Mouse (Mus musculus): ENCODE data around the gene Polr2e. TPM values are rescaled to one million over a fixed set of nuclear protein-coding genes. Genes with fewer than 3 reads are reported as not detected.
A peak's percentile ranks its signal among the peaks of the same experiment; 100 is the strongest.

The Polr2e gene
- polyA plus RNA-seq, 1 experiment, result 55.5 TPM

- TF ChIP-seq CTCF (IDR thresholded peaks at IDR 0.05; ENCODE audit: low read depth, low read length) (no peak), POLR2A (IDR thresholded peaks at IDR 0.05; ENCODE audit: borderline replicate concordance, low read depth, low read length) (no peak)
- H3K4me1 ChIP-seq (ENCODE audit: control insufficient read depth, insufficient read depth, low read length), result peaks cover 27% of the 10 kb centered on the region
- no peak overlapping the region for H3K27ac ChIP-seq (ENCODE audit: insufficient read depth, low read depth, low read length)
Measured at GRCm38 (mm10) chr10:80025889-80026288, 13.7 kb downstream of the Polr2e start.

GRCm38 (mm10) chr10:80025463-80025862 is 14.1 kb downstream of the Polr2e start:
- H3K4me1 ChIP-seq (ENCODE audit: control insufficient read depth, insufficient read depth, low read length), result peaks cover 29% of the 10 kb centered on the region

More at GRCm38 (mm10) chr10:80025889-80026288, 13.7 kb downstream of the Polr2e start:
- H3K4me3 ChIP-seq (ENCODE audit: insufficient read depth, low read length), result no peak overlapping the region

GRCm38 (mm10) chr10:80025044-80025347 is 14.6 kb downstream of the Polr2e start:
- Histone ChIP-seq H3K4me3 (ENCODE audit: insufficient read depth, low read length) (no peak overlapping the region), H3K4me1 (ENCODE audit: control insufficient read depth, insufficient read depth, low read length) (peaks cover 30% of the 10 kb centered on the region), H3K27ac (ENCODE audit: insufficient read depth, low read depth, low read length) (peak overlapping the region; percentile 84)
- no peak for TF ChIP-seq CTCF (IDR thresholded peaks at IDR 0.05; ENCODE audit: low read depth, low read length)
- no peak for TF ChIP-seq POLR2A (IDR thresholded peaks at IDR 0.05; ENCODE audit: borderline replicate concordance, low read depth, low read length)

More at GRCm38 (mm10) chr10:80025463-80025862, 14.1 kb downstream of the Polr2e start:
- Histone ChIP-seq H3K27ac (ENCODE audit: insufficient read depth, low read depth, low read length) (no peak overlapping the region), H3K4me3 (ENCODE audit: insufficient read depth, low read length) (no peak overlapping the region)
- TF ChIP-seq CTCF (IDR thresholded peaks at IDR 0.05; ENCODE audit: low read depth, low read length) (no peak), POLR2A (IDR thresholded peaks at IDR 0.05; ENCODE audit: borderline replicate concordance, low read depth, low read length) (no peak)

GRCm38 (mm10) chr10:80024229-80025043 is 15.2 kb downstream of the Polr2e start:
- Histone ChIP-seq H3K4me1 (ENCODE audit: control insufficient read depth, insufficient read depth, low read length) (peaks cover 32% of the 10 kb centered on the region), H3K4me3 (ENCODE audit: insufficient read depth, low read length) (peak overlapping the region; percentile 40), H3K27ac (ENCODE audit: insufficient read depth, low read depth, low read length) (peak overlapping the region; percentile 84)
- TF ChIP-seq CTCF (IDR thresholded peaks at IDR 0.05; ENCODE audit: low read depth, low read length), result no peak
- TF ChIP-seq POLR2A (IDR thresholded peaks at IDR 0.05; ENCODE audit: borderline replicate concordance, low read depth, low read length), result no peak

GRCm38 (mm10) chr10:80023758-80024157 is 15.8 kb downstream of the Polr2e start:
- Histone ChIP-seq H3K4me1 (ENCODE audit: control insufficient read depth, insufficient read depth, low read length) (peaks cover 37% of the 10 kb centered on the region), H3K27ac (ENCODE audit: insufficient read depth, low read depth, low read length) (peak overlapping the region; percentile 84), H3K4me3 (ENCODE audit: insufficient read depth, low read length) (peak overlapping the region; percentile 40; the same call in 1 of the 2 replicates)
- TF ChIP-seq POLR2A (IDR thresholded peaks at IDR 0.05; ENCODE audit: borderline replicate concordance, low read depth, low read length) (no peak), CTCF (IDR thresholded peaks at IDR 0.05; ENCODE audit: low read depth, low read length) (no peak)

- Histone ChIP-seq H3K4me1 (ENCODE audit: control insufficient read depth, insufficient read depth, low read length) (peaks cover 37% of the 10 kb centered on the region), H3K4me3 (ENCODE audit: insufficient read depth, low read length) (no peak overlapping the region), H3K27ac (ENCODE audit: insufficient read depth, low read depth, low read length) (peak overlapping the region; percentile 7; the same call in 1 of the 2 replicates)
- TF ChIP-seq CTCF (IDR thresholded peaks at IDR 0.05; ENCODE audit: low read depth, low read length), result no peak
- TF ChIP-seq POLR2A (IDR thresholded peaks at IDR 0.05; ENCODE audit: borderline replicate concordance, low read depth, low read length), result no peak
Measured at GRCm38 (mm10) chr10:80022806-80023205, 16.8 kb downstream of the Polr2e start.

- Histone ChIP-seq H3K4me3 (ENCODE audit: insufficient read depth, low read length) (no peak overlapping the region), H3K27ac (ENCODE audit: insufficient read depth, low read depth, low read length) (no peak overlapping the region), H3K4me1 (ENCODE audit: control insufficient read depth, insufficient read depth, low read length) (peaks cover 37% of the 10 kb centered on the region)
- TF ChIP-seq CTCF (IDR thresholded peaks at IDR 0.05; ENCODE audit: low read depth, low read length), result no peak
- no peak for TF ChIP-seq POLR2A (IDR thresholded peaks at IDR 0.05; ENCODE audit: borderline replicate concordance, low read depth, low read length)
Measured at GRCm38 (mm10) chr10:80022164-80022563, 17.4 kb downstream of the Polr2e start.

- no peak overlapping the region for H3K4me3 ChIP-seq (ENCODE audit: insufficient read depth, low read length)
- TF ChIP-seq CTCF (IDR thresholded peaks at IDR 0.05; ENCODE audit: low read depth, low read length), result no peak
- TF ChIP-seq POLR2A (IDR thresholded peaks at IDR 0.05; ENCODE audit: borderline replicate concordance, low read depth, low read length), result no peak
- no peak overlapping the region for H3K27ac ChIP-seq (ENCODE audit: insufficient read depth, low read depth, low read length)
- peaks cover 38% of the 10 kb centered on the region for H3K4me1 ChIP-seq (ENCODE audit: control insufficient read depth, insufficient read depth, low read length)
Measured at GRCm38 (mm10) chr10:80021320-80021641, 18.3 kb downstream of the Polr2e start.

- TF ChIP-seq POLR2A (IDR thresholded peaks at IDR 0.05; ENCODE audit: borderline replicate concordance, low read depth, low read length) (no peak), CTCF (IDR thresholded peaks at IDR 0.05; ENCODE audit: low read depth, low read length) (no peak)
- H3K4me3 ChIP-seq (ENCODE audit: insufficient read depth, low read length), result no peak overlapping the region
- H3K4me1 ChIP-seq (ENCODE audit: control insufficient read depth, insufficient read depth, low read length), result peaks cover 41% of the 10 kb centered on the region
- no peak overlapping the region for H3K27ac ChIP-seq (ENCODE audit: insufficient read depth, low read depth, low read length)
Measured at GRCm38 (mm10) chr10:80020603-80021319, 18.8 kb downstream of the Polr2e start.

GRCm38 (mm10) chr10:80020191-80020590 is 19.4 kb downstream of the Polr2e start:
- no peak overlapping the region for H3K4me3 ChIP-seq (ENCODE audit: insufficient read depth, low read length)
- TF ChIP-seq POLR2A (IDR thresholded peaks at IDR 0.05; ENCODE audit: borderline replicate concordance, low read depth, low read length) (no peak), CTCF (IDR thresholded peaks at IDR 0.05; ENCODE audit: low read depth, low read length) (no peak)
- peaks cover 36% of the 10 kb centered on the region for H3K4me1 ChIP-seq (ENCODE audit: control insufficient read depth, insufficient read depth, low read length)
- no peak overlapping the region for H3K27ac ChIP-seq (ENCODE audit: insufficient read depth, low read depth, low read length)
